Mouse (Mus musculus): ENCODE measurements around the gene Ddx5. TPM values are rescaled to one million over a fixed set of nuclear protein-coding genes. Genes with fewer than 3 reads are reported as not detected.
"Not testable (repeated sequence)": the region's sequence is repeated elsewhere in the genome, so short reads cannot be mapped to it uniquely, and the experiment has no call there.

The Ddx5 gene
- polyA plus RNA-seq, 1 experiment = 253 TPM

GRCm38 (mm10) chr11:106741232-106741631 lies 47.8 kb downstream of the Ddx5 start:
- DNase-seq = no peak
- Histone ChIP-seq H3K36me3 (ENCODE audit: control insufficient read depth, insufficient read depth, low read length) (no peaks in the 10 kb centered on the region), H3K4me1 (ENCODE audit: control insufficient read depth, insufficient read depth, low read length) (no peaks in the 10 kb centered on the region; the same call in 1 of the 2 replicates), H3K27me3 (replicated peaks; ENCODE audit: control insufficient read depth, insufficient read depth, low read length) (no peaks in the 10 kb centered on the region), H3K4me3 (ENCODE audit: insufficient read depth, low read depth, low read length) (no peak overlapping the region), H3K27ac (ENCODE audit: insufficient read depth, low read depth, low read length) (no peak overlapping the region)
- TF ChIP-seq CTCF (conservative IDR thresholded peaks at IDR 0.05; ENCODE audit: insufficient read depth, insufficient read length, low read depth, low read length) = no peak
- TF ChIP-seq POLR2A (IDR thresholded peaks at IDR 0.05; ENCODE audit: low read depth, low read length) = no peak
- WGBS = 77% methylated on average over 6 of the region's 6 CpGs

DNA sequence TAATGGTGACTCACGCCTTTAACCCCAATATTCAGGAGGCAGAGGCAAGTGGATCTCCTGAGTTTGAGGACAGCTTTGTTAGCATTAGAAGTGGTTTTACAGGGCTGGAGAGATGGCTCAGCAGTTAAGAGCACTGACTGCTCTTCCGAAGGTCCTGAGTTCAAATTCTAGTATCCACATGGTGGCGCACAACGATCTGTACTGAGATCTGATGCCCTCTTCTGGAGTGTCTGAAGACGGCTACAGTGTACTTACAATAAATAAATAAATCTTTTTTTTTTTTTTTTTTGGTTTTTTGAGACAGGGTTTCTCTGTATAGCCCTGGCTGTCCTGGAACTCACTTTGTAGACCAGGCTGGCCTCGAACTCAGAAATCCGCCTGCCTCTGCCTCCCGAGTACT lies 48.3 kb downstream of the Ddx5 start:
- H3K4me3 ChIP-seq (ENCODE audit: insufficient read depth, low read depth, low read length); H3K27me3 ChIP-seq (replicated peaks; ENCODE audit: control insufficient read depth, insufficient read depth, low read length); H3K36me3 ChIP-seq (ENCODE audit: control insufficient read depth, insufficient read depth, low read length); H3K4me1 ChIP-seq (ENCODE audit: control insufficient read depth, insufficient read depth, low read length); H3K27ac ChIP-seq (ENCODE audit: insufficient read depth, low read depth, low read length); DNase-seq: not testable (repeated sequence)
- WGBS = 89% methylated on average over 7 of the region's 8 CpGs

- TF ChIP-seq CTCF (conservative IDR thresholded peaks at IDR 0.05; ENCODE audit: insufficient read depth, insufficient read length, low read depth, low read length) = no peak
- no peak for TF ChIP-seq POLR2A (IDR thresholded peaks at IDR 0.05; ENCODE audit: low read depth, low read length)
- WGBS = 93% methylated on average over 2 of the region's 2 CpGs
- no peak for DNase-seq
- Histone ChIP-seq H3K27me3 (replicated peaks; ENCODE audit: control insufficient read depth, insufficient read depth, low read length) (no peaks in the 10 kb centered on the region), H3K4me3 (ENCODE audit: insufficient read depth, low read depth, low read length) (no peak overlapping the region), H3K27ac (ENCODE audit: insufficient read depth, low read depth, low read length) (0 out of 2 replicates have a peak overlapping the region, but pooled peaks have one; percentile 39), H3K4me1 (ENCODE audit: control insufficient read depth, insufficient read depth, low read length) (no peaks in the 10 kb centered on the region; the same call in 1 of the 2 replicates), H3K36me3 (ENCODE audit: control insufficient read depth, insufficient read depth, low read length) (no peaks in the 10 kb centered on the region)
These were observed 49.9 kb downstream of the Ddx5 start for GRCm38 (mm10) chr11:106739116-106739515.

- H3K27ac ChIP-seq (ENCODE audit: insufficient read depth, low read depth, low read length) = peak overlapping the region; percentile 66
- WGBS = 46% methylated on average over 12 of the region's 12 CpGs
- H3K36me3 ChIP-seq (ENCODE audit: control insufficient read depth, insufficient read depth, low read length) = no peaks in the 10 kb centered on the region
- DNase-seq = peak; percentile 74
- TF ChIP-seq CTCF (conservative IDR thresholded peaks at IDR 0.05; ENCODE audit: insufficient read depth, insufficient read length, low read depth, low read length) (no peak), POLR2A (IDR thresholded peaks at IDR 0.05; ENCODE audit: low read depth, low read length) (no peak)
- H3K4me3 ChIP-seq (ENCODE audit: insufficient read depth, low read depth, low read length) = no peak overlapping the region
- H3K27me3 ChIP-seq (replicated peaks; ENCODE audit: control insufficient read depth, insufficient read depth, low read length) = no peaks in the 10 kb centered on the region
- H3K4me1 ChIP-seq (ENCODE audit: control insufficient read depth, insufficient read depth, low read length) = no peaks in the 10 kb centered on the region; the same call in 1 of the 2 replicates
These were observed 51.8 kb downstream of the Ddx5 start for GRCm38 (mm10) chr11:106737178-106737621.

- H3K36me3 ChIP-seq (ENCODE audit: control insufficient read depth, insufficient read depth, low read length) = no peaks in the 10 kb centered on the region
- TF ChIP-seq POLR2A (IDR thresholded peaks at IDR 0.05; ENCODE audit: low read depth, low read length) (no peak), CTCF (conservative IDR thresholded peaks at IDR 0.05; ENCODE audit: insufficient read depth, insufficient read length, low read depth, low read length) (no peak)
- H3K27ac ChIP-seq (ENCODE audit: insufficient read depth, low read depth, low read length) = peak overlapping the region; percentile 66
- 79% methylated on average over 3 of the region's 3 CpGs for WGBS
- no peaks in the 10 kb centered on the region for H3K27me3 ChIP-seq (replicated peaks; ENCODE audit: control insufficient read depth, insufficient read depth, low read length)
- no peaks in the 10 kb centered on the region; the same call in 1 of the 2 replicates for H3K4me1 ChIP-seq (ENCODE audit: control insufficient read depth, insufficient read depth, low read length)
- H3K4me3 ChIP-seq (ENCODE audit: insufficient read depth, low read depth, low read length) = no peak overlapping the region
- DNase-seq = no peak
These were observed 52.4 kb downstream of the Ddx5 start for GRCm38 (mm10) chr11:106736614-106737013.

DNA sequence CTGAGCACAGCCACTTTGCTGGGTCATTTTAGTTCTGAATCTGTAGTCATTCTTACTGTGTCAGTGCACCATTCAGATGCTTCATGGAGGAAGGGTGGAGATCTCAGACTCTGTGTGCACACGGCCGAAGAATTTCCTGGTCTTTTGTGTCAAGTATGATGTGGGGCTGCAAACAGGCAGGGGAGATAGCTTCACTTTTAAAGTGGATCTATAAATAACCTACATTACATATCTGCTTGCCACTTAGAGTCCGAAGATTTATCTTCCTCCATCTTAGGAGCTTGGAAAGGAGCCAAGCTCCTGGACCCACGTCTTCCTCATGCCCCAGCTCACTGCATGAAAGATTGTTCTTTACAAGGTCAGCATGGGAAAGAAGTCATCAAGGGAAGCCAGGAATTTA lies 58.3 kb downstream of the Ddx5 start:
- 52% methylated on average over 4 of the region's 4 CpGs for WGBS
- H3K4me3 ChIP-seq (ENCODE audit: insufficient read depth, low read depth, low read length) = no peak overlapping the region
- peak; percentile 61 for DNase-seq
- no peaks in the 10 kb centered on the region for H3K27me3 ChIP-seq (replicated peaks; ENCODE audit: control insufficient read depth, insufficient read depth, low read length)
- no peaks in the 10 kb centered on the region for H3K4me1 ChIP-seq (ENCODE audit: control insufficient read depth, insufficient read depth, low read length)
- H3K27ac ChIP-seq (ENCODE audit: insufficient read depth, low read depth, low read length) = peak overlapping the region; percentile 78
- H3K36me3 ChIP-seq (ENCODE audit: control insufficient read depth, insufficient read depth, low read length) = no peaks in the 10 kb centered on the region
- no peak for TF ChIP-seq POLR2A (IDR thresholded peaks at IDR 0.05; ENCODE audit: low read depth, low read length)
- no peak for TF ChIP-seq CTCF (conservative IDR thresholded peaks at IDR 0.05; ENCODE audit: insufficient read depth, insufficient read length, low read depth, low read length)

Other genes starting within 250 kb of the Ddx5 start
- gene Tex2, start 175.8 kb downstream of the Ddx5 start, polyA plus RNA-seq (2012; rRNA removed) = 33.0 and 37.2 TPM in 2 replicates
- 56.8 and 60.4 TPM in 2 replicates for gene Pecam1, start 38.6 kb downstream of the Ddx5 start, polyA plus RNA-seq (2012; rRNA removed)
- gene Milr1, start 38.0 kb downstream of the Ddx5 start, polyA plus RNA-seq (2012; rRNA removed) = 0.27 and 0.66 TPM in 2 replicates
- gene Polg2, start 9.6 kb downstream of the Ddx5 start, polyA plus RNA-seq (2012; rRNA removed) = 6.3 and 7.2 TPM in 2 replicates
- gene Cep95, start 67 bp upstream of the Ddx5 start, polyA plus RNA-seq (2012; rRNA removed) = 2.2 and 3.6 TPM in 2 replicates
- 12.1 and 14.7 TPM in 2 replicates for gene Smurf2, start 131.5 kb upstream of the Ddx5 start, polyA plus RNA-seq (2012; rRNA removed)
- 11.9 and 14.1 TPM in 2 replicates for gene Kpna2, start 210.4 kb upstream of the Ddx5 start, polyA plus RNA-seq (2012; rRNA removed)
- gene 1810010H24Rik, start 236.5 kb upstream of the Ddx5 start, polyA plus RNA-seq (2012; rRNA removed) = 1.8 and 2.6 TPM in 2 replicates

Data from kidney, adult 2 months (tissue).